Mouse (Mus musculus) spleen, embryonic (tissue): ENCODE measurements around the gene Ovgp1.
"Not testable (repeated sequence)": the region's sequence is repeated elsewhere in the genome, so short reads cannot be mapped to it uniquely, and the experiment has no call there.

Experiments
- CTCF ChIA-PET: fragments of 350-600 bp; sonication (Branson Sonifier 250); formaldehyde crosslinking; loops from one replicate; lab custom pipeline; 2022; lab: Charles Lee

Gene Ovgp1

DNA sequence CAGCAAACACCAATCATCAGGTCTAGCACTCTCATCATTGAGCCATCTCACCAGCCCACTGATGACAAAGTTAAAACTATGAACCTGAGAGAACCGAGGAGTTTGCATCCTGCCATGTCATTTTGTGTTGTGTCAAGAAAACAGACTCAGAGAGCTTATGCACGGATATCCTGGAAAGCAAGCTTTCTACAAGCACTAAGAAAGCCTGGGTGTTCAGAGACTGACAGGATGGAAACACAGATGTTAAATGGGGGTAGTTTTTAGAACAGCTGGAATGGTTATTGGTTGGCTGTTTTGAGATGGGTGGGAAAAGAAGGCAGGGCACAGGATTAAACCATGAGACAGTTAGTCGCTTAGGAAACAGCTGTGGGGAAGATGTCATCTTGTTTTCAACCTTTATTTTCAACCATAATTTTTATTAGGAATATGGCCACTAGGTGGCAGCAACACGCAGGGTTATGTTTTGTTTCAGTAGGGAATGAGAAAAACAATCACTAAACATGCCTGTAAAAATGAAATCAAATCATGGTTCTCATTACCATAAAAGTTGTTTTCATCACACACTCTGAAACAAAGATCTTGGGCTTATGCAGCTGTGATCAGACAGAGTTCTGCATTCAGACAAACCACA lies 18.3 kb downstream of the Ovgp1 start:
- CTCF ChIA-PET = no interaction called here

- CTCF ChIA-PET = no interaction called here
These were observed 21.2 kb downstream of the Ovgp1 start for GRCm38 (mm10) chr3:105994730-105995129.

GRCm38 (mm10) chr3:106000707-106001375 lies 27.3 kb downstream of the Ovgp1 start:
- CTCF ChIA-PET = interaction anchor here (0.6 kb wide), 1 partner anchor 785 kb away, joined by 5 read pairs; no protein-coding TSS in a partner anchor

- CTCF ChIA-PET = interaction anchor here (0.6 to 1.0 kb wide), 3 partner anchors 9 to 784 kb away, joined by 3 to 7 read pairs (median 5); no protein-coding TSS in a partner anchor
These were observed 28.2 kb downstream of the Ovgp1 start for GRCm38 (mm10) chr3:106001416-106002370.

DNA sequence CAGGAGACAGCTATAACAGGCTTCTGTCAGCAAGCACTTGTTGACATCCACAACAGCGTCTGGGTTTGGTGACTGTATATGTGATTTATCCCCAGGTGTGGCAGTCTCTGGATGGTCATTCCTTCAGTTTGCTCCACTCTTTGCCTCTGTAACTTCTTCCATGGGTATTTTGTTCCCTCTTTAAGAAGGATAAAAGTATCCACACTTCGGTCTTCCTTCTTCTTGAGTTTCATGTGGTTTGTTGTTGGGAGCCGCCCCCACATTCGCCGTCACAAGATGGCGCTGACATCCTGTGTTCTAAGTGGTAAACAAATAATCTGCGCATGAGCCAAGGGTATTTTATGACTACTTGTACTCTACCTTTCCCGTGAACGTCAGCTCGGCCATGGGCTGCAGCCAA lies 29.8 kb downstream of the Ovgp1 start:
- CTCF ChIA-PET = not testable (repeated sequence)

GRCm38 (mm10) chr3:106014546-106014945 lies 41.0 kb downstream of the Ovgp1 start, which contains the start of gene Pifo:
TSS of gene Pifo (minus strand) at chr3:106014646.
- CTCF ChIA-PET = no interaction called here

- CTCF ChIA-PET = interaction anchor here (0.6 kb wide), 1 partner anchor 21 kb away, joined by 3 read pairs; no protein-coding TSS in a partner anchor
These were observed 48.3 kb downstream of the Ovgp1 start for GRCm38 (mm10) chr3:106021840-106022239.

- CTCF ChIA-PET = no interaction called here
These were observed 50.6 kb downstream of the Ovgp1 start for GRCm38 (mm10) chr3:106024135-106024534.

- CTCF ChIA-PET = no interaction called here
These were observed 59.3 kb downstream of the Ovgp1 start, which contains the start of gene Chil5 for GRCm38 (mm10) chr3:106032781-106033180. TSS of gene Chil5 (minus strand) at chr3:106032814.
